Mouse (Mus musculus): Measurements from ENCODE around the gene Nptx1. TPM values are rescaled to one million over a fixed set of nuclear protein-coding genes. Genes with fewer than 3 reads are reported as not detected.
A peak's percentile ranks its signal among the peaks of the same experiment; 100 is the strongest.

Nptx1 gene
- polyA plus RNA-seq, 1 experiment from 2014 or later = 0.74 TPM

DNA sequence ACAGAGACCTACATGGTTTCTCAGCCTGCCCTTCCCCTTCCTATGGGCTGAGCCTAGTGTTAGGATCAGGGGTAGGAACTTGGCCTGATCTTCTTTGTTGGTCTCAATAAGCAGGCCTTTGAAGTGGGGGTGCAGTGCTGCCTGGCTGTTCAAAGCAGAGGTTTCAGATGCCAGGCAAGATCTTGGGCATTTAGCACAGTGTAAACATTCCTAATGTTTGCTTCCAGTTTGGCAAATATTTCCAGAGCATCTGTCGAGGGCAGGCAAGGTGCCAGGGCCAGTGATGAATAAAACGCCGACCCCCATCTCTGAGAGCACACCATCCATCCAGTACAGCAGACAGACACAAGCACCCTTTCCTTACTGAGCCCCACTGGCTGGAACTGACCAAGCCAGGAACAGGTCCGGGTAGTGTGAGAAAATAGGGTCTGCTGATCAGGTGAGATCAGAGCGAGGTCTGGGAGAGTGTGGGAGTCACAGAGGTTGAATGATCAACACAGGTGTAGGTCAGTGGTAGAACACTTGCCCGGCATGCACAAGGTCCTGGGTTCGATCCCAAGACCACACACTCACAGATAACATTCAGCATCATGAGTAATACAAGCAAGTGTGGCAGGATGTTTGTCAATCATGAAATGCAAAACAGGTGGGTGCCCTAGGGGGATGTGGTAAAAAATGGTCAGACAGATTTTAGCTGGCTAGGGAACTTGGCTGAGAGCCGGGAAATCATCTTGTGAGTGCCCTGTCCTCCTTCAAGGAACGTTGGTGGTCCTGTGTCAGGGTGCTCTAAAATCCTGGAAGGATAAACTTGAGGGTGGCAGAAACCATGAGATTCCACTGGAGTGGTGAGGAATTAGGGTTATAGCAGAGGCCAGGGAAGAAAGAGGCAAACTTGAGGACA, 5.6 kb upstream of the Nptx1 start:
- H3K9ac ChIP-seq (ENCODE audit: low read length) = no peak overlapping the region
- H3K27ac ChIP-seq (ENCODE audit: low read length) = no peak overlapping the region
- peaks cover 44% of the 10 kb centered on the region for H3K27me3 ChIP-seq (ENCODE audit: control insufficient read depth, insufficient read depth, low read length)
- no peak overlapping the region for H3K4me3 ChIP-seq (ENCODE audit: low read length)
- 48% methylated on average over 9 of the region's 9 CpGs for WGBS
- no peak overlapping the region for H3K4me2 ChIP-seq (ENCODE audit: low read depth, low read length)
- no peaks in the 10 kb centered on the region for H3K36me3 ChIP-seq (ENCODE audit: control insufficient read depth, insufficient read depth)
- ATAC-seq (replicated peaks; ENCODE audit: extremely low read depth, insufficient read depth, low FRiP score) = no peak
- no peaks in the 10 kb centered on the region for H3K9me3 ChIP-seq (replicated peaks; ENCODE audit: control insufficient read depth, low read length)
- H3K4me1 ChIP-seq (ENCODE audit: control insufficient read depth, insufficient read depth, low read length) = peaks cover 15% of the 10 kb centered on the region

DNA sequence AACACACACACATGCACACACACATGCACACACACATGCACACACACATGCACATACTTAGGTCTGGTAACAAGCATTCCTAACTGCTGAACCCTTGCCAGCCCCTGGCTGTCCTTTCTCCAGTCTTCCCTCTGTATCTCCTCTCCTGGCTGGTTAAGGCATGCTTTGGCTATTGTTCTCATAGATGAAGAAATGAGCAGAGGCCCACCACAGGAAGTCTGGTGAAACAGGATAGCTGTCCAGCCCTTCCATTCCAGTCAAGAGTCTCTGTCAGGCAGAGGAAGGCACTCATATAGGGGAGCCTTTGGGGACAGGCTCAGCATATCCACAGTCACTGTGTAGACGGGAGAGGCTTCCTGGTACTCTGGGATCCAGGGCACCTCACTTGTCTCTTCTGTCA, 4.7 kb upstream of the Nptx1 start:
- peaks cover 52% of the 10 kb centered on the region for H3K27me3 ChIP-seq (ENCODE audit: control insufficient read depth, insufficient read depth, low read length)
- 44% methylated on average over 1 of the region's 1 CpGs for WGBS
- no peaks in the 10 kb centered on the region for H3K36me3 ChIP-seq (ENCODE audit: control insufficient read depth, insufficient read depth)
- peaks cover 23% of the 10 kb centered on the region for H3K4me1 ChIP-seq (ENCODE audit: control insufficient read depth, insufficient read depth, low read length)
- H3K4me2 ChIP-seq (ENCODE audit: low read depth, low read length) = no peak overlapping the region
- no peaks in the 10 kb centered on the region for H3K9me3 ChIP-seq (replicated peaks; ENCODE audit: control insufficient read depth, low read length)
- H3K9ac ChIP-seq (ENCODE audit: low read length) = no peak overlapping the region
- ATAC-seq (replicated peaks; ENCODE audit: extremely low read depth, insufficient read depth, low FRiP score) = no peak
- no peak overlapping the region for H3K27ac ChIP-seq (ENCODE audit: low read length)
- H3K4me3 ChIP-seq (ENCODE audit: low read length) = no peak overlapping the region

DNA sequence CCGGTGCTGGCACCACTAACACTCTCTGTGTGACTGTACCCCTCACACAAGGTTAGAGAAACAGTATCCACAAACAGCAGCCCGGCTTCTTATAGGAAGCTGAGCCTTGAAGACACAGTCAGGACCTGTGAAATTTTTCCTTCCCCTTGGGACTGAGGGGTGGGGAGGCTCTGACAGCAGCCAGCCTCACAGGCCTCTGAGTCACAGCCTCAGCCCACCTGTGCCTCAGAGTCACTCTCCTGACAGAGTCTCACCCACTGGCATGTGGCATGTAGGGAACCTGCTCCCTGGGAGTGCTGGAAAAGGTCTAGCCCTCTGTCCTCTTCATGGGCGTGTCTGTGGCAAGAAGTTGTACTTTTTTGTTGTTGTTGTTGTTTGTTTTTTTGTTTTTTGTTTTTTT, 3.9 kb upstream of the Nptx1 start:
- Histone ChIP-seq H3K9ac (ENCODE audit: low read length) (no peak overlapping the region), H3K36me3 (ENCODE audit: control insufficient read depth, insufficient read depth) (no peaks in the 10 kb centered on the region), H3K27ac (ENCODE audit: low read length) (no peak overlapping the region), H3K4me3 (ENCODE audit: low read length) (no peak overlapping the region), H3K4me1 (ENCODE audit: control insufficient read depth, insufficient read depth, low read length) (peaks cover 31% of the 10 kb centered on the region), H3K27me3 (ENCODE audit: control insufficient read depth, insufficient read depth, low read length) (peaks cover 59% of the 10 kb centered on the region), H3K9me3 (replicated peaks; ENCODE audit: control insufficient read depth, low read length) (no peaks in the 10 kb centered on the region), H3K4me2 (ENCODE audit: low read depth, low read length) (no peak overlapping the region)
- WGBS = 63% methylated on average over 3 of the region's 3 CpGs
- no peak for ATAC-seq (replicated peaks; ENCODE audit: extremely low read depth, insufficient read depth, low FRiP score)

DNA sequence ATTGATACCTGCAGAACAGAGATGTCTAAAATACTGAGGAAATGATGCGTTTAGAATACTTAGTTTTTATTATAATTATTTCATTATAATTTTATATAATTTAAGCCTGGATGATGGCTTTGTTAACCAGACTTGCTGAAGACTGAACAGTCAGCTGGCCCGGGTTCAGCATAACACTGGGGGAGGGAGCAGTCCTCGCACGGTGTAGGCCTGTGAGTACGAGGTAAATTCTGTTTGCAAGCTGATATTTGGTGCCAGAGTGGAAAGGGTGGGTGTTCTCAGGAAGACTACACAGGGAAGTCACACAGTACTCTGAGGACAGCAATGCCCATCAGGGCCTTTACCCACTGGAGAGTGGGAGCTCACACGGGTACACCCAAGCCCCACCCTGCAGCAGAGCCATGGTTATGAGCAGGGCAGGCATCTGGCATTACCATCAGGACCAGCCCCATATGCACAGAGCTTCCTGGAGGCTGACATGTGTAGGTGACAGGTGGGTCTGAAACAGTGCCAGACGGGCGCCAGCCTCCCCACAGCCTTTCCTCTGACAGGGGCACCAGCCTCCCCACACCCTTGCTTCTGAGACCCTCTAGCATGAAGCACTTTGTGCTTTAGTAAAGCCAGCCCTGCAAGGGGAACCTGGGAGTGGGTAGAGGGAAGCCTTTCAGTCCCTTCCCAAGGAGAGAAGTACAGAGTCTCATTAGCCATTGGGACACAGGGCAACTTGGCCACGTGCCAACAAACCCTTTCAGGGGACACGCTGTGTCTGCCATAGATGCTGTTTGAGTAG, 3.2 kb upstream of the Nptx1 start:
- Histone ChIP-seq H3K4me3 (ENCODE audit: low read length) (no peak overlapping the region), H3K9me3 (replicated peaks; ENCODE audit: control insufficient read depth, low read length) (no peaks in the 10 kb centered on the region), H3K4me1 (ENCODE audit: control insufficient read depth, insufficient read depth, low read length) (peaks cover 36% of the 10 kb centered on the region), H3K27ac (ENCODE audit: low read length) (no peak overlapping the region), H3K9ac (ENCODE audit: low read length) (no peak overlapping the region), H3K4me2 (ENCODE audit: low read depth, low read length) (no peak overlapping the region), H3K36me3 (ENCODE audit: control insufficient read depth, insufficient read depth) (no peaks in the 10 kb centered on the region), H3K27me3 (ENCODE audit: control insufficient read depth, insufficient read depth, low read length) (peaks cover 66% of the 10 kb centered on the region)
- ATAC-seq (replicated peaks; ENCODE audit: extremely low read depth, insufficient read depth, low FRiP score) = no peak
- WGBS = 58% methylated on average over 10 of the region's 10 CpGs

DNA sequence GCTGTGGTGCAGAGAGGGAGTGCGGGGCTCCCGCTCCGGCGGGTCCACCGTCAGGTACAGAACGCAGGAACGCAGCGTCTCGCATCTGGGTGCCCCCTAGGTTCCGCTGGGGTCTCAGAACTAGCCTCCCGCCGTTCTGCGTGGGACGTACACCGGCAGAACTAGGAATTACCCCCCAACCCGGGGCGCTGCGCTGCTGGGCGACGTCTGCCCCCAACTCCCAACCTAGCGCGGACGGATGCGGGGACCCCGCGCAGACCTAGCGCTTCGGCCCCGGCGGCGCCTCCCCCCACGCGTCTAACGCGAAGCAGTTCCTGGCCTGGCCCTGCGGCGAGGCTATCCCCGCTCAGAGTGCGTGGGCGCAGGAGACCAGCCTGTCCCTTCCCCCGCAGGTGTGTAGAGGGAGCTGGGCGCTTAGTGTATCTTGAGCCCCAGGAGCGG, 1.8 kb upstream of the Nptx1 start:
- Histone ChIP-seq H3K4me1 (ENCODE audit: control insufficient read depth, insufficient read depth, low read length) (peaks cover 39% of the 10 kb centered on the region), H3K4me2 (ENCODE audit: low read depth, low read length) (peak overlapping the region; percentile 99), H3K36me3 (ENCODE audit: control insufficient read depth, insufficient read depth) (no peaks in the 10 kb centered on the region), H3K27ac (ENCODE audit: low read length) (no peak overlapping the region), H3K9ac (ENCODE audit: low read length) (no peak overlapping the region), H3K4me3 (ENCODE audit: low read length) (peak overlapping the region; percentile 44), H3K27me3 (ENCODE audit: control insufficient read depth, insufficient read depth, low read length) (peaks cover 71% of the 10 kb centered on the region), H3K9me3 (replicated peaks; ENCODE audit: control insufficient read depth, low read length) (no peaks in the 10 kb centered on the region)
- 1% methylated on average over 43 of the region's 43 CpGs for WGBS
- ATAC-seq (replicated peaks; ENCODE audit: extremely low read depth, insufficient read depth, low FRiP score) = no peak

DNA sequence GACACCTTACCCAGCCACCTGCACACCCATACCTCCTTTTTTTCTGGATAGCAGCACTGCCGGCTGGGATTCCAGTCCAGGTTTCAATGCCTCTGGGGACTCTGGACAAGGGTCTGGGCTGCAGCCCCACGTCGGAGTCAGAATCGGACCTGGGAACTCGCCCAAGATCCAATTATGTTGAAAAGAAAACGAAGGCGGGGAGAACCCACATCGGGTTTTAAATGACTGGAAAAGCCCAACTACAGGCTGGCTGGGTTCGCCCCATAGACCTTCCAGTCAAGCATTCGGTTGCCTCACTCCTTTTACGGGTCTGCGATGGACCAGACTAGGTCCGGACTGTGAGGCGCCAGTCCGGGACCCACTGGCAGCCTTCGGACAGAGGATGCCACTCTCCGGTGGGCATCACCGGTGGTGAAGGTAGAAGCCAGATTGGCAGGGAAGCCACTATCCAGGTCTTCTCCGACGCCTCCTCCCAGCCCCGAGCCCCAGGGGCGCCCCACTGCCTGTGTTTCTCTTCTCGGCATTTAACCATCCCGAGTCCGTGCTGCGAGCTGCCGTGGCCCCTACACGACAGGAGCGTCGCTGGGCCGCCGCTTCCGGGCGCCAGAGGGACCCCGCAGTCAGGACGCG, 1.3 kb upstream of the Nptx1 start:
- 1% methylated on average over 37 of the region's 37 CpGs for WGBS
- no peak overlapping the region for H3K27ac ChIP-seq (ENCODE audit: low read length)
- H3K4me1 ChIP-seq (ENCODE audit: control insufficient read depth, insufficient read depth, low read length) = peaks cover 39% of the 10 kb centered on the region
- peak overlapping the region; percentile 44 for H3K4me3 ChIP-seq (ENCODE audit: low read length)
- peak overlapping the region; percentile 99 for H3K4me2 ChIP-seq (ENCODE audit: low read depth, low read length)
- no peak for ATAC-seq (replicated peaks; ENCODE audit: extremely low read depth, insufficient read depth, low FRiP score)
- H3K36me3 ChIP-seq (ENCODE audit: control insufficient read depth, insufficient read depth) = no peaks in the 10 kb centered on the region
- H3K9me3 ChIP-seq (replicated peaks; ENCODE audit: control insufficient read depth, low read length) = no peaks in the 10 kb centered on the region
- no peak overlapping the region for H3K9ac ChIP-seq (ENCODE audit: low read length)
- H3K27me3 ChIP-seq (ENCODE audit: control insufficient read depth, insufficient read depth, low read length) = peaks cover 73% of the 10 kb centered on the region

DNA sequence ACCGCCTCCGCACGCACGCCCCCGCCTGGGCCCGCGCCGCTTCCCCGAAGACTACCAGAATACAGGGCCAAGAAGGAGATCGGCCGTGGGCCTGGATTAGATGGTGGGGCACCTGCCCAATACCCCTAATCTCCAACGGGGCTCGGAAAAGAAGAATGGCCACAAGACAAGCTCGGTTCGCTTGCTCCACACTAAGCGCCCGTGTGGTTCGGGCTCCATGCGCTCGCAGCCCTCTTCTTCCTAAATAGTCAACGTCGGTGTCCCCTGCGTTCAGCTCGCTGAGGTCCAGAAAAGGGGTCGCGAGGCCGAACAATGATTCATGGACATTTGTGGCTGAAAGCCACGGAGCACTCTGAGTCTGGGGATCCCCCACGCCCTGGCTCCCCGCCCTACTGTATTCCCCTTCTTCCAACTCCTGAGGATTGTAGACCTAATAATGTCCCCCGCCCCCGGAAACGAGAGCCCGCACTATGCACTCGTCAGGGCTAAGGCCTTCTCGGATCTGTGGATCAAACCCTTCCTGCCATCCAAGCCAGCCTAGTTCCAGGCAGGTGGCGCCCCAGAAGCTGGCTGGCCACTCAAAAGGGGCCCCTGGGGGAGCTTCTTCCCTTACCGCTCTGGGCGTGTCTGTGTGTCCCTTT, 518 bp upstream of the Nptx1 start:
- Histone ChIP-seq H3K9me3 (replicated peaks; ENCODE audit: control insufficient read depth, low read length) (no peaks in the 10 kb centered on the region), H3K4me3 (ENCODE audit: low read length) (peak overlapping the region; percentile 66), H3K27me3 (ENCODE audit: control insufficient read depth, insufficient read depth, low read length) (peaks cover 77% of the 10 kb centered on the region), H3K4me2 (ENCODE audit: low read depth, low read length) (peak overlapping the region; percentile 99), H3K4me1 (ENCODE audit: control insufficient read depth, insufficient read depth, low read length) (peaks cover 39% of the 10 kb centered on the region), H3K36me3 (ENCODE audit: control insufficient read depth, insufficient read depth) (no peaks in the 10 kb centered on the region), H3K27ac (ENCODE audit: low read length) (no peak overlapping the region), H3K9ac (ENCODE audit: low read length) (peak overlapping the region; percentile 70)
- under 1% methylated on average over 35 of the region's 39 CpGs for WGBS
- ATAC-seq (replicated peaks; ENCODE audit: extremely low read depth, insufficient read depth, low FRiP score) = no peak

DNA sequence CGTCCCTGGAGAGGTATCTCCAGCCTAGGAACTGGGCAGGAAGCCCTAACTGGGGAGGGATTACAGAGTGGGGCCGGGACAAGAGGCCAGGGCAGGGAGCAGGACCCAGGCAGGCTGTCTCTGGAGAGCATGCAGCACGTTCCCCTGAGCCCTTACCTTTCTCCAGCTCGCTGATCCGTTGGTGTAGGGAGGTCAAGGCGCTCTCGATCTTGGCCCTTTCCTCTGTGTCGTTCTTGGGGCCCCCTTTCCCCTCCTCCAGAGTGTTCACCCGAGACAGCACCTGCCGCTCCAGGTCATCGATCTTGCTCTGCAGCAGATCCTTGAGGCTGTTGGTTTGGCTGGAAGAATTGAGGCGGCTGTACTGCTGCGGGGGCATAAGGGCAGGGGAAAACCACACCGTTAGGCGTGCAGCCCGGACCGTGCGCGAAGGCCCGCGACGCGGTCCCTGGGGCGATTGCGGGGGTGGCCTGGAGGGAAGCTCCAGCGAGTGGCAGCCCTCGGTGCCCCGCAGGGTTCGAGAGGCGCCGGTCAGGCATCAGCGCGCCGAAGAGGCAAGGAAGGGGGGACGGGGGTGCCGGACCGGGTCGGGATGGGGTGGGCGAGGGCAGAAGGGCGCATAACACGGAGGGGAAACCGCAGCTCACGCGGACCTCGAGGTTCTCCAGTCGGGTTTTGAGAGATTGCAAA, 914 bp downstream of the Nptx1 start:
- H3K4me2 ChIP-seq (ENCODE audit: low read depth, low read length) = peak overlapping the region; percentile 99
- H3K9me3 ChIP-seq (replicated peaks; ENCODE audit: control insufficient read depth, low read length) = no peaks in the 10 kb centered on the region
- ATAC-seq (replicated peaks; ENCODE audit: extremely low read depth, insufficient read depth, low FRiP score) = no peak
- H3K4me3 ChIP-seq (ENCODE audit: low read length) = peak overlapping the region; percentile 66
- H3K27me3 ChIP-seq (ENCODE audit: control insufficient read depth, insufficient read depth, low read length) = peaks cover 82% of the 10 kb centered on the region
- H3K27ac ChIP-seq (ENCODE audit: low read length) = no peak overlapping the region
- peak overlapping the region; percentile 70 for H3K9ac ChIP-seq (ENCODE audit: low read length)
- H3K36me3 ChIP-seq (ENCODE audit: control insufficient read depth, insufficient read depth) = no peaks in the 10 kb centered on the region
- under 1% methylated on average over 46 of the region's 46 CpGs for WGBS
- peaks cover 39% of the 10 kb centered on the region for H3K4me1 ChIP-seq (ENCODE audit: control insufficient read depth, insufficient read depth, low read length)

Data from heart, embryonic 16.5 days (tissue).